Mouse (Mus musculus): Measurements from ENCODE around the gene Gbp7. TPM values are rescaled to one million over a fixed set of nuclear protein-coding genes. Genes with fewer than 3 reads are reported as not detected.
"Not testable (repeated sequence)": the region's sequence is repeated elsewhere in the genome, so short reads cannot be mapped to it uniquely, and the experiment has no call there.

The Gbp7 gene
- polyA plus RNA-seq, 1 experiment from 2014 or later, result 2.3 TPM

GRCm38 (mm10) chr3:142567490-142567889 lies 37.3 kb downstream of the Gbp7 start:
- not testable (repeated sequence) for H3K36me3 ChIP-seq; H3K27ac ChIP-seq (replicated peaks); H3K4me3 ChIP-seq (replicated peaks); H3K27me3 ChIP-seq (replicated peaks); H3K4me1 ChIP-seq; H3K4me2 ChIP-seq; H3K9me3 ChIP-seq (replicated peaks); ATAC-seq (ENCODE audit: low FRiP score); H3K9ac ChIP-seq (replicated peaks)
- WGBS, result 68% methylated on average over 5 of the region's 5 CpGs

DNA sequence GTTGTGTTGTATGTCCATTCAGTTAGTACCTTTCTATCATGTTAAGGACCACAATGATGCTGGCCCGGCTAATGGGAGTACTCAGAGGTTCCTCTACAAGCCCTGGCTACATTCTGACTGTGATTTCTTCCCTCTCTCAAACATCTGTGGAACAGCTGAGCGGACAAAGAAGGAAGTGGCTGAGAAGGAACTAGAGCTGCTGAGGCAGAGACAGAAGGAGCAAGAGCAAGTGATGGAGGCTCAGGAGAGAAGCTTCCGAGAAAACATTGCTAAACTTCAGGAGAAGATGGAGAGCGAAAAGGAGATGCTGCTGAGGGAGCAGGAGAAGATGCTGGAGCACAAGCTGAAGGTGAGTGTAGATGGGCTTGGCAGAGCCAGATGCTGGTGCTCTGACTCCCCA lies 40.6 kb downstream of the Gbp7 start:
- no peak overlapping the region for H3K27ac ChIP-seq (replicated peaks)
- H3K4me3 ChIP-seq (replicated peaks), result no peak overlapping the region
- H3K9me3 ChIP-seq (replicated peaks), result no peaks in the 10 kb centered on the region
- no peaks in the 10 kb centered on the region for H3K36me3 ChIP-seq
- H3K4me2 ChIP-seq, result no peak overlapping the region
- H3K9ac ChIP-seq (replicated peaks), result no peak overlapping the region
- H3K27me3 ChIP-seq (replicated peaks), result no peaks in the 10 kb centered on the region
- ATAC-seq (ENCODE audit: low FRiP score), result no peak
- WGBS, result 87% methylated on average over 4 of the region's 4 CpGs
- H3K4me1 ChIP-seq, result no peaks in the 10 kb centered on the region

DNA sequence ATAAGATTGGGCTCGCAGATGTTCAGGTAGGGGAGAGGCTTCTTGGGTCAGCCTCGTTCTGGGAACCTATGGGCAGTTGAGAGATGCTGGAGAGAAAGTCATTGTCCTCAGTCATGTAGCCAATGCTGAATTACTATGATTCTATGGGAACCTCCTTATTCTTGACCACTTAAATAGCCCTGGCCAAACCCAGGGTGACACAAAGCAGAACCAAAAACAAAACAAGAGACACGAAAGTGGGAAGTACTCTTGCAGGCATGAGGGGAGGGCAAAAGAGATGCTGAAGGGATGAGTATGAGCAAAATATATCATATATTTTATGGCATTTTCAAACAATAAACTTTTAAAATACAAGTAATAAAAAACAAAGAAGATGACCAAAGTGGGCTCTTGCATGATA lies 47.0 kb downstream of the Gbp7 start:
- H3K4me1 ChIP-seq, result no peaks in the 10 kb centered on the region
- no peak overlapping the region for H3K4me3 ChIP-seq (replicated peaks)
- no peaks in the 10 kb centered on the region for H3K9me3 ChIP-seq (replicated peaks)
- no peaks in the 10 kb centered on the region for H3K36me3 ChIP-seq
- WGBS, result 84% methylated on average over 3 of the region's 3 CpGs
- no peak overlapping the region for H3K9ac ChIP-seq (replicated peaks)
- H3K27ac ChIP-seq (replicated peaks), result no peak overlapping the region
- no peak for ATAC-seq (ENCODE audit: low FRiP score)
- H3K27me3 ChIP-seq (replicated peaks), result no peaks in the 10 kb centered on the region
- no peak overlapping the region for H3K4me2 ChIP-seq

DNA sequence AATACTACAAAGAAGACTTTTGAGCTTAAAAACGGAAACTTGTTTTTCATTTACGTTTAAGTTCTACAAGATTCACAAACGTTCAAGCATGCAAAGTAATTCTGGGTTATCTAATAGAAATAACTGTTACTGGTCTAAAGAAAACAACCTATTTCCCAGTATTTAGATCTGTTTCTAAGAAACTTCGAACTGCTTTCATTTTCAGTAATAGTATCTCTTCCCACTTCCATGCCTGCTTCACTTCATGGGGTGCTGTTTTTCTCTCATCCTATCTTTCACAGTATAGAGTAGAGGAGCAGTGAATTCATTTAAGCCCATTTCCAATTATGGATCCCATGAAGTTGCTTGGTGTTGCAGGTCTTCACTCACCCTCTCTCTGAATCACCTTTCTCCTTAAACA lies 48.2 kb downstream of the Gbp7 start:
- WGBS, result 90% methylated on average over 4 of the region's 4 CpGs
- H3K27ac ChIP-seq (replicated peaks), result no peak overlapping the region
- H3K4me3 ChIP-seq (replicated peaks), result no peak overlapping the region
- H3K9me3 ChIP-seq (replicated peaks), result no peaks in the 10 kb centered on the region
- H3K27me3 ChIP-seq (replicated peaks), result no peaks in the 10 kb centered on the region
- no peaks in the 10 kb centered on the region for H3K36me3 ChIP-seq
- H3K4me1 ChIP-seq, result no peaks in the 10 kb centered on the region
- H3K9ac ChIP-seq (replicated peaks), result no peak overlapping the region
- ATAC-seq (ENCODE audit: low FRiP score), result no peak
- no peak overlapping the region for H3K4me2 ChIP-seq

- H3K36me3 ChIP-seq, result no peaks in the 10 kb centered on the region
- ATAC-seq (ENCODE audit: low FRiP score), result no peak
- H3K9me3 ChIP-seq (replicated peaks), result no peaks in the 10 kb centered on the region
- H3K27ac ChIP-seq (replicated peaks), result no peak overlapping the region
- H3K4me1 ChIP-seq, result no peaks in the 10 kb centered on the region
- H3K27me3 ChIP-seq (replicated peaks), result no peaks in the 10 kb centered on the region
- no peak overlapping the region for H3K9ac ChIP-seq (replicated peaks)
- WGBS, result 95% methylated on average over 4 of the region's 4 CpGs
- H3K4me3 ChIP-seq (replicated peaks), result no peak overlapping the region
- no peak overlapping the region for H3K4me2 ChIP-seq
Measured at GRCm38 (mm10) chr3:142583067-142583466, 52.9 kb downstream of the Gbp7 start.

- Histone ChIP-seq H3K4me3 (replicated peaks) (no peak overlapping the region), H3K9me3 (replicated peaks) (no peaks in the 10 kb centered on the region), H3K9ac (replicated peaks) (no peak overlapping the region), H3K27ac (replicated peaks) (no peak overlapping the region), H3K4me2 (no peak overlapping the region), H3K36me3 (no peaks in the 10 kb centered on the region), H3K27me3 (replicated peaks) (no peaks in the 10 kb centered on the region), H3K4me1 (no peaks in the 10 kb centered on the region)
- ATAC-seq (ENCODE audit: low FRiP score), result no peak
Measured at GRCm38 (mm10) chr3:142587386-142587785, 57.2 kb downstream of the Gbp7 start.

DNA sequence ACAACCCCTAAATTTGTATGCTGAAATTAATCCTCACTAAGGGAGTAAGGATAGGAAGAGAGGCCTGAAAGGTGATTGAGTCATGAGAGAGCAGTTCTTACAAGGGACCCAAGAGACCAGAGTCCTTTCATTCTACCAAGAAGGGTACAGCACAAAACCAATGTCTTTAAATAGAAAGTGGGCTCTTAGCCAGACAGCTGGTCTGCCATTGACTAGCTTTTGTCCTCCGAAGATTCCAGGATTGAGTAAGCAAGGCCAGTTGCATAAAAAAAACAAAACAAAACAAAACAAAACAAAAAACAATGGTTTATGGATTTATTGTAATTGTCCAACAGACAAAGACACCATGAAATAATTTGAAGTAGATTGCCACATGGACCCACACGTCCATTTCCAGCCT lies 58.7 kb downstream of the Gbp7 start:
- Histone ChIP-seq H3K9me3 (replicated peaks) (no peaks in the 10 kb centered on the region), H3K4me3 (replicated peaks) (no peak overlapping the region), H3K27me3 (replicated peaks) (no peaks in the 10 kb centered on the region), H3K4me1 (no peaks in the 10 kb centered on the region), H3K9ac (replicated peaks) (no peak overlapping the region), H3K4me2 (no peak overlapping the region), H3K27ac (replicated peaks) (no peak overlapping the region), H3K36me3 (no peaks in the 10 kb centered on the region)
- WGBS, result 68% methylated on average over 2 of the region's 2 CpGs
- ATAC-seq (ENCODE audit: low FRiP score), result no peak

DNA sequence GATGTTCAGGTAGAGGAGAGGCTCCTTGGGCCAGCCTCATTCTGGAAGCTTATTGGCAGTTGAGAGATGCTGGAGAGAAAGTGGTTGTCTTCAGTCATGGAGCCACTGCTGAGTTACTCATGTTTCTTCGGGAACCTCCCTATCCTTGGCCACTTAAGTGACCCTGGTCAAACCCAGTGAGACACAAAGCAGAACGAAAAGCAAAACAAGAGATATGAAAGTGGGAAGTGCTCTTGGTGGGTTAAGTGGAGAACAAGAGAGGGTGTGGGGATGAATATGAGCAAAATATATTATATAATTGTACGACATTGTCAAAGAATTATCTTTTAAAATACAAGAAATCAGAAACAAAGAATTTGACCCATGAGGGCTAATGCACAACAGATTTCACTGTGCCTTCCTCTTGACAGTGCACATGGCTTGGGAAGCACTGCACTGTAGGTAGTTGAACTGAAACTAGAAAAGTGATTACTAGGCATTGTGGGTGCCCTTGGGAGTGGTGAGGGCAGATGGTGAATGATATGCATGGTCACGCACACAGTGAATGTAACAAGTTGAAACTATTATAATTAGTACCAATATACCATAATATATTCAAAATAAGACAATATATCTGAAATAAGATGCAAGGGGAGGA lies 60.4 kb downstream of the Gbp7 start:
- Histone ChIP-seq H3K4me1 (no peaks in the 10 kb centered on the region), H3K9me3 (replicated peaks) (no peaks in the 10 kb centered on the region), H3K27me3 (replicated peaks) (no peaks in the 10 kb centered on the region), H3K27ac (replicated peaks) (no peak overlapping the region), H3K36me3 (no peaks in the 10 kb centered on the region), H3K9ac (replicated peaks) (no peak overlapping the region), H3K4me3 (replicated peaks) (no peak overlapping the region), H3K4me2 (no peak overlapping the region)
- 84% methylated on average over 4 of the region's 4 CpGs for WGBS
- no peak for ATAC-seq (ENCODE audit: low FRiP score)

GRCm38 (mm10) chr3:142594547-142594946 lies 64.4 kb downstream of the Gbp7 start, which contains the start of gene Gbp2b:
Gbp2b (plus strand) TSS chr3:142594847.
- 63% methylated on average over 1 of the region's 1 CpGs for WGBS

GRCm38 (mm10) chr3:142597923-142598322 lies 67.8 kb downstream of the Gbp7 start:
- Histone ChIP-seq H3K4me3 (replicated peaks) (no peak overlapping the region), H3K4me2 (no peak overlapping the region), H3K27ac (replicated peaks) (no peak overlapping the region), H3K9ac (replicated peaks) (no peak overlapping the region), H3K36me3 (no peaks in the 10 kb centered on the region), H3K4me1 (no peaks in the 10 kb centered on the region), H3K27me3 (replicated peaks) (no peaks in the 10 kb centered on the region), H3K9me3 (replicated peaks) (no peaks in the 10 kb centered on the region)
- ATAC-seq (ENCODE audit: low FRiP score), result no peak
- 88% methylated on average over 3 of the region's 3 CpGs for WGBS

More at GRCm38 (mm10) chr3:142594547-142594946, 64.4 kb downstream of the Gbp7 start, which contains the start of gene Gbp2b:
- Histone ChIP-seq H3K27ac (replicated peaks) (no peak within 1 kb of the TSS), H3K4me3 (replicated peaks) (no peak within 1 kb of the TSS), H3K9ac (replicated peaks) (no peak within 1 kb of the TSS), H3K27me3 (replicated peaks) (no peaks in the 10 kb centered on the region), H3K4me2 (no peak within 1 kb of the TSS), H3K9me3 (replicated peaks) (no peaks in the 10 kb centered on the region), H3K4me1 (no peaks in the 10 kb centered on the region), H3K36me3 (no peaks in the 10 kb centered on the region)
- ATAC-seq (ENCODE audit: low FRiP score), result no peak

Measured in neural tube, embryonic 15.5 days (tissue).